Mouse (Mus musculus): ENCODE results near the gene Ppm1d. TPM values are rescaled to one million over a fixed set of nuclear protein-coding genes. Genes with fewer than 3 reads are reported as not detected.

The Ppm1d gene
- polyA plus RNA-seq (2016; fragmentation: Nextera tagmentation; extraction: Ambion mirVana) = 27.2 and 27.9 TPM in 2 replicates

GRCm38 (mm10) chr11:85310713-85311574 lies at the start of gene Ppm1d:
TSS of gene Ppm1d (plus strand) at chr11:85311244.
- WGBS = under 1% methylated on average over 77 of the region's 78 CpGs
- Histone ChIP-seq H3K36me3 (replicated peaks) (peaks cover 11% of the 10 kb centered on the region), H3K9ac (peak within 1 kb of the TSS; percentile 97), H3K4me1 (peaks cover 21% of the 10 kb centered on the region), H3K27me3 (no peaks in the 10 kb centered on the region), H3K4me2 (peak within 1 kb of the TSS; percentile 92), H3K9me3 (no peaks in the 10 kb centered on the region), H3K27ac (peak within 1 kb of the TSS; percentile 95), H3K4me3 (replicated peaks) (peak within 1 kb of the TSS; percentile 95)
- peak; percentile 95 for ATAC-seq (ENCODE audit: low FRiP score)

GRCm38 (mm10) chr11:85264635-85265034 lies 46.4 kb upstream of the Ppm1d start:
- Histone ChIP-seq H3K4me1 (no peaks in the 10 kb centered on the region), H3K4me3 (replicated peaks) (no peak overlapping the region), H3K4me2 (no peak overlapping the region), H3K27ac (no peak overlapping the region), H3K9me3 (no peaks in the 10 kb centered on the region), H3K27me3 (no peaks in the 10 kb centered on the region), H3K9ac (no peak overlapping the region), H3K36me3 (replicated peaks) (no peaks in the 10 kb centered on the region)
- WGBS = 78% methylated on average over 5 of the region's 5 CpGs
- ATAC-seq (ENCODE audit: low FRiP score) = no peak

DNA sequence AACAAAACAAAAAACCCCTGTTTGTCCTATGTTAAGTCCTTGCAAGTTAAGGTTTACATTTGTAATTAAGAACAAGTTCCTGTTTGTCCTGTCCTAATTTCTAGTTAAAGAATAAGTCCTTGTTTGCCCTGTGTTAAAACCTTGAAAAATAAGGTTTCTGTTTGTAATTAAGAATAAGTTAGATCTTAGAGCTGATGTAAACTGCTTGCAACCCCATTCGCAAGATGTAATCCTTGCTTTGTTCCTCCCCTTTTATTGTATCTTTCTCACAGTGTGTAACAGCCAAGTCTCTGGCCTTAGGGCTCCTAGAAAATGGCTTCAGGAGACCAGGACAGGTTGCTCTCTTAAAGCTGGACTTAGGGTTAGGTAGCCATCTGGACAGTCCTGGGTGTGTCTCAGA lies 43.7 kb upstream of the Ppm1d start:
- no peaks in the 10 kb centered on the region for H3K9me3 ChIP-seq
- H3K36me3 ChIP-seq (replicated peaks) = no peaks in the 10 kb centered on the region
- H3K4me1 ChIP-seq = no peaks in the 10 kb centered on the region
- H3K27ac ChIP-seq = no peak overlapping the region
- WGBS = 70% methylated on average over 1 of the region's 1 CpGs
- H3K27me3 ChIP-seq = no peaks in the 10 kb centered on the region
- ATAC-seq (ENCODE audit: low FRiP score) = no peak
- H3K4me2 ChIP-seq = no peak overlapping the region
- no peak overlapping the region for H3K4me3 ChIP-seq (replicated peaks)
- no peak overlapping the region for H3K9ac ChIP-seq

DNA sequence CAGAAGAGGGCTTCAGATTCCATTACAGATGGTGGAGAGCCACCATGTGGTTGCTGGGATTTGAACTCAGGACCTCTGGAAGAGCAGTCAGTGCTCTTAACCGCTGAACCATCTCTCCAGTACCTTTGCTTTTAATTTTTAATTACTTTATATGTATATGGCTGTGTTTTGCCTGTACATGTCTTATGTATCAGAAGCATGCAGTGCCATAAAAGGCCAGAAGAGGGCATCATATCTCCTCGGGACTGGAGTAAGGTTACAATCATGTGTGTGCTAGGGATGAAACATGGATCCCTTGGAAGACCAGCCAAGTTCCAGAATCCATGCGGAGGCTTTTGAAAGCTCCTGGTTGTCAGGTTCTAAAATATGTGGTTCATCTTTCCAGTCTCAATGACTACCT lies 40.4 kb upstream of the Ppm1d start:
- no peaks in the 10 kb centered on the region for H3K9me3 ChIP-seq
- no peak overlapping the region for H3K4me2 ChIP-seq
- H3K4me1 ChIP-seq = no peaks in the 10 kb centered on the region
- no peaks in the 10 kb centered on the region for H3K27me3 ChIP-seq
- 54% methylated on average over 3 of the region's 3 CpGs for WGBS
- no peak for ATAC-seq (ENCODE audit: low FRiP score)
- no peak overlapping the region for H3K9ac ChIP-seq
- H3K4me3 ChIP-seq (replicated peaks) = no peak overlapping the region
- no peaks in the 10 kb centered on the region for H3K36me3 ChIP-seq (replicated peaks)
- no peak overlapping the region for H3K27ac ChIP-seq

- Histone ChIP-seq H3K4me1 (no peaks in the 10 kb centered on the region), H3K27me3 (no peaks in the 10 kb centered on the region), H3K9ac (no peak overlapping the region), H3K4me2 (no peak overlapping the region), H3K9me3 (no peaks in the 10 kb centered on the region), H3K4me3 (replicated peaks) (no peak overlapping the region), H3K36me3 (replicated peaks) (no peaks in the 10 kb centered on the region), H3K27ac (no peak overlapping the region)
- no peak for ATAC-seq (ENCODE audit: low FRiP score)
- 67% methylated on average over 6 of the region's 6 CpGs for WGBS
Observed at GRCm38 (mm10) chr11:85273299-85273698, 37.7 kb upstream of the Ppm1d start.

- Histone ChIP-seq H3K4me2 (no peak overlapping the region), H3K9ac (no peak overlapping the region), H3K27ac (no peak overlapping the region), H3K9me3 (no peaks in the 10 kb centered on the region), H3K4me3 (replicated peaks) (no peak overlapping the region), H3K4me1 (no peaks in the 10 kb centered on the region), H3K36me3 (replicated peaks) (no peaks in the 10 kb centered on the region), H3K27me3 (no peaks in the 10 kb centered on the region)
- no peak for ATAC-seq (ENCODE audit: low FRiP score)
- 91% methylated on average over 5 of the region's 5 CpGs for WGBS
Observed at GRCm38 (mm10) chr11:85275151-85275550, 35.9 kb upstream of the Ppm1d start.

- no peak overlapping the region for H3K27ac ChIP-seq
- H3K27me3 ChIP-seq = no peaks in the 10 kb centered on the region
- H3K4me3 ChIP-seq (replicated peaks) = no peak overlapping the region
- 72% methylated on average over 5 of the region's 5 CpGs for WGBS
- no peaks in the 10 kb centered on the region for H3K36me3 ChIP-seq (replicated peaks)
- no peaks in the 10 kb centered on the region for H3K9me3 ChIP-seq
- ATAC-seq (ENCODE audit: low FRiP score) = no peak
- H3K9ac ChIP-seq = no peak overlapping the region
- H3K4me2 ChIP-seq = no peak overlapping the region
- H3K4me1 ChIP-seq = no peaks in the 10 kb centered on the region
Observed at GRCm38 (mm10) chr11:85277609-85278008, 33.4 kb upstream of the Ppm1d start.

- no peak overlapping the region for H3K9ac ChIP-seq
- no peak overlapping the region for H3K27ac ChIP-seq
- H3K4me3 ChIP-seq (replicated peaks) = no peak overlapping the region
- 83% methylated on average over 1 of the region's 1 CpGs for WGBS
- no peaks in the 10 kb centered on the region for H3K4me1 ChIP-seq
- H3K4me2 ChIP-seq = no peak overlapping the region
- no peaks in the 10 kb centered on the region for H3K36me3 ChIP-seq (replicated peaks)
- H3K27me3 ChIP-seq = no peaks in the 10 kb centered on the region
- ATAC-seq (ENCODE audit: low FRiP score) = no peak
- no peaks in the 10 kb centered on the region for H3K9me3 ChIP-seq
Observed at GRCm38 (mm10) chr11:85278175-85278574, 32.9 kb upstream of the Ppm1d start.

- Histone ChIP-seq H3K4me2 (no peak overlapping the region), H3K4me3 (replicated peaks) (no peak overlapping the region), H3K27me3 (no peaks in the 10 kb centered on the region), H3K9me3 (no peaks in the 10 kb centered on the region), H3K36me3 (replicated peaks) (no peaks in the 10 kb centered on the region), H3K27ac (no peak overlapping the region), H3K9ac (no peak overlapping the region), H3K4me1 (no peaks in the 10 kb centered on the region)
- no peak for ATAC-seq (ENCODE audit: low FRiP score)
- 82% methylated on average over 15 of the region's 15 CpGs for WGBS
Observed at GRCm38 (mm10) chr11:85281219-85281878, 29.7 kb upstream of the Ppm1d start.

DNA sequence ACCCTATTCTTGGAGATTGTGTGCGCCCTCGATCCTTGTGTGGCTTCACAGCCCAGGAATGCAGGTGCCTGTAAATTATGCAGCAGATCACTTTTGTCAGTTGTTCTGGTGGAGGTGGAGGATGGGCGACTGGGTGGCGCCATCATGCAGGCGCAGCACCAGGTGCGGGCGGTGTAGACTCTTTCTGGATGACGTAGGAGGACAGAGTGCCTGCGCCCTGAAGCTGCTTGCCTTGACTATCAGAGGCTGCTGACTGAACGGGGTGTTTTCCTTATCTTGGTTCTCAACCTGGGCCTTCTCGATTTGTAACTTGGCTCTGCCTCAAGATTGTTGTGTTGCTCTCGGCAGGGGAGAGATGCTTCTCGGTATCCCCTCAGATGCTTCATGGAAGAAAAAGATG lies 13.1 kb upstream of the Ppm1d start:
- H3K4me3 ChIP-seq (replicated peaks) = no peak overlapping the region
- 87% methylated on average over 13 of the region's 13 CpGs for WGBS
- H3K4me2 ChIP-seq = no peak overlapping the region
- no peaks in the 10 kb centered on the region for H3K36me3 ChIP-seq (replicated peaks)
- H3K4me1 ChIP-seq = no peaks in the 10 kb centered on the region
- H3K27me3 ChIP-seq = no peaks in the 10 kb centered on the region
- no peaks in the 10 kb centered on the region for H3K9me3 ChIP-seq
- no peak for ATAC-seq (ENCODE audit: low FRiP score)
- no peak overlapping the region for H3K9ac ChIP-seq
- no peak overlapping the region for H3K27ac ChIP-seq

GRCm38 (mm10) chr11:85299880-85300279 lies 11.2 kb upstream of the Ppm1d start:
- H3K4me1 ChIP-seq = no peaks in the 10 kb centered on the region
- H3K4me3 ChIP-seq (replicated peaks) = no peak overlapping the region
- no peak overlapping the region for H3K27ac ChIP-seq
- 87% methylated on average over 2 of the region's 2 CpGs for WGBS
- H3K9me3 ChIP-seq = no peaks in the 10 kb centered on the region
- H3K36me3 ChIP-seq (replicated peaks) = no peaks in the 10 kb centered on the region
- ATAC-seq (ENCODE audit: low FRiP score) = no peak
- no peaks in the 10 kb centered on the region for H3K27me3 ChIP-seq
- no peak overlapping the region for H3K4me2 ChIP-seq
- no peak overlapping the region for H3K9ac ChIP-seq

- Histone ChIP-seq H3K27ac (no peak overlapping the region), H3K4me3 (replicated peaks) (no peak overlapping the region), H3K36me3 (replicated peaks) (no peaks in the 10 kb centered on the region), H3K27me3 (no peaks in the 10 kb centered on the region), H3K4me1 (no peaks in the 10 kb centered on the region), H3K4me2 (no peak overlapping the region), H3K9ac (no peak overlapping the region), H3K9me3 (no peaks in the 10 kb centered on the region)
- WGBS = 96% methylated on average over 3 of the region's 3 CpGs
- no peak for ATAC-seq (ENCODE audit: low FRiP score)
Observed at GRCm38 (mm10) chr11:85301161-85301560, 9.9 kb upstream of the Ppm1d start.

GRCm38 (mm10) chr11:85301836-85302235 lies 9.2 kb upstream of the Ppm1d start:
- Histone ChIP-seq H3K36me3 (replicated peaks) (no peaks in the 10 kb centered on the region), H3K27ac (no peak overlapping the region), H3K4me2 (no peak overlapping the region), H3K9me3 (no peaks in the 10 kb centered on the region), H3K9ac (no peak overlapping the region), H3K4me3 (replicated peaks) (no peak overlapping the region), H3K4me1 (no peaks in the 10 kb centered on the region), H3K27me3 (no peaks in the 10 kb centered on the region)
- WGBS = 68% methylated on average over 2 of the region's 2 CpGs
- no peak for ATAC-seq (ENCODE audit: low FRiP score)
